Mouse (Mus musculus) 3T3-L1 (cell line): ENCODE results near the gene Mrps23.
A peak's percentile ranks its signal among the peaks of the same experiment; 100 is the strongest.

ENCODE experiments used
- DNase-seq: peaks from one replicate; pipeline ENCODE4 v3.0.0-alpha.2; 2015; ENCODE audit warnings: low read depth, low spot score

The Mrps23 gene

GRCm38 (mm10) chr11:88207697-88208096, 3.5 kb downstream of the Mrps23 start:
- DNase-seq: no peak

GRCm38 (mm10) chr11:88211824-88212582, 7.8 kb downstream of the Mrps23 start:
- DNase-seq: no peak

DNA sequence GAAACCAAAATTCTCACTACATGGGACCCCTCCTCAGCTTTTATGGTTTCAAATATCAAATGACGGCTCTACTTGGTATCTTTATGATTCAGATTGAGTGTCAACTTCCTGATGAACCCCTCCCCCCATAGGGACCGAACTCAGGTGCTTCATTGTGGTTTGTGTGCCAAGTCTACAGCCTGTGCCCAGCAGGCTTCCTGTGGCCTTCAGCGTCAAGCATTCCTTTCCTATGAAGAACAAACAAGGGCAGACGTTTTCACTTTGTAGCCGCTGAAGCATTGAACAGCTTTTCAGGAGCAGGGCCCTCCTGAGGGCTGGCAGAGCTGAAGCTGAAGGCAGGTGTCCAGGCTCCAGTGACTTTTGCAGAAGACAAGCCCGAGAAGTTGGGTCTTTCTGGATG, 9.6 kb downstream of the Mrps23 start:
- DNase-seq: no peak

DNA sequence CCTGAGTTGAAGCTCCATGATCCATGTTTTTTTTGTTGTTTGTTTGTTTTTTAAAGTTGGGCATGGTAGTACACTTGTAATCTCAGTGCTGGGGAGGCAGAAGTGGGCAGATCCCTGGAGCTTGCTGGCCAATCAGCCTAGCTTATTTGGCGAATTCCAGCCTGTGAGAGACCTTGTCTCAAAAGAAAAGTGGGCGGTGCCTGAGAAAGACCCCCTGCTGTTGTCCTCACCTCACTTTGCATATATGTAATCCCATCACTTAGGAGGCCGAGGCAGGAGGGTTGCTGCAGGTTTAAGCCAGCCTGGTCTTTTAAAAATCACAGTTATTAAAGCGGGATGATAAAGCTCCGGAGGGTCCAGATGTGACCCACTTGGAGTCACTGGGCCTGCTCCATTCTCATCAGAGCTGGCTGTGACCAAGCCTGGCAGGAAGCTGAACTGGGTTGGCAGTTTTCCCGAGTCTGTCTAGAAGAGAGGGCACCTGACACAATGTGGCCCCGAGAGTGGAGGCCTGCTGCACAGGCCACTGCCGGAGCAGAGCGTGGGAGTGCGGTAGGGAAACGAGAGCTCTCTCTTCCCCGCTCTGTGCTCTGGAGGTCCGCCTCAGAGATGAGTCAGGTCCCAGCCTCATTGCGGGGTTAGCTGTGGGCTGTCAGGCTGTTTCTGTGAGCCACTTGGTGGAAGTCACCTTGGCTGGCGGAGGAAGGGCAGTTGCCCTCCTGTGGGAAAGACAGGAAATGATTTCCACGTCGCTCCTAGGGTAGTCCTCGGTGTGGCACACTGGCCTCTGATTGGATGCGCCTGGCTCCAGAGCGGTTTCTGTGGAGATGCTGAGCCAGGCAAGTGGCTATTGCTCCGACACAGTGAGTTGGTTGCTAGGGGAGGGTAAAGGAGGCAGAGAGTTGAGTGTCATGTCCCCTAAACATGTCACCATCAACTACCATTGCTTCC, 11.0 kb downstream of the Mrps23 start:
- DNase-seq: peak; percentile 34

- peak; percentile 76 for DNase-seq
These were observed 12.1 kb downstream of the Mrps23 start for GRCm38 (mm10) chr11:88216231-88216685.

DNA sequence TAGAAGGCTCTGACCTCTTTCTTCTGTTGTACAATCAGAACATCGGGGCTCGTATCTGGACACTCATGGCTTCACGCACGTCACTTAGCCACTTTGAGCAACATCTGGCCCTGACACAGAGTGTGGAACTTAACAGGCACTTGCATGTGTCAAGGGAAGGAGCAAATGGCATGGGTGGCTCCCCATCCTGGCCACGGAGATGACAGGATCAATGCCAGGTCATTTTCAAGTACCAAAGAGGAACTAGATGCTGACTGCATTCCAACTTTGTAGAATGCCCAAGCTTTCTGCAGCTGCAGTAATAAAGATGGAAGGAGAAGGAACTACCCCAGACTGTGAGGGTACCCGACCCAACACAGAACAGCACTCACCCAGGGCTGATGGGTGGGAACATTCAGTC, 14.0 kb downstream of the Mrps23 start:
- no peak for DNase-seq

- DNase-seq: no peak
These were observed 14.4 kb downstream of the Mrps23 start for GRCm38 (mm10) chr11:88218586-88218985.

DNA sequence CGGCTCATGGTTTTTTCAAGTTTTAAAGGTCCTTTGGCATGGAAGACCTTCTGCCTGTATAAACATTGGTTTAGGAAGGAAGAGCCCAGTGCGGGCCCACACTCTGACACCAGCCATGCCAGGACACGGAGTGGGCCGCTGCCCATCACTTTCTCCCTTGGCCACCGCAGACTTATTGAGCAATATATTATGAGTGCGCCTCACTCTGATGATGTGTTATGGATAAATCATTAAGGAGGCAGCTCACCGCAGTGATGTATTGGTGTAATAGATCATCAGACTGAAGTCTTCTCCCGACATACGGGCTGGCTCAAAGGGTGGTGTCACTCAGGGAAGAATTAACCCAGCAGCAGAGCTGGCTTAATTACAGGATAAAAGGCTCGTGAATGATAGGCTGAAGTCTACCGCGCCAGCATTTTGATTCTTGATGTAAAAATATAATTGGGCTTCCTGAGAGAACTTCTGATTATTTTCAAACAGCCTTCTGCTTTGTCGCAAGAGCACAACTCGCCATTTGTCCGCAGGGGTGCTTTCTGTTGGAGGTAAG, 17.8 kb downstream of the Mrps23 start:
- DNase-seq: no peak

DNA sequence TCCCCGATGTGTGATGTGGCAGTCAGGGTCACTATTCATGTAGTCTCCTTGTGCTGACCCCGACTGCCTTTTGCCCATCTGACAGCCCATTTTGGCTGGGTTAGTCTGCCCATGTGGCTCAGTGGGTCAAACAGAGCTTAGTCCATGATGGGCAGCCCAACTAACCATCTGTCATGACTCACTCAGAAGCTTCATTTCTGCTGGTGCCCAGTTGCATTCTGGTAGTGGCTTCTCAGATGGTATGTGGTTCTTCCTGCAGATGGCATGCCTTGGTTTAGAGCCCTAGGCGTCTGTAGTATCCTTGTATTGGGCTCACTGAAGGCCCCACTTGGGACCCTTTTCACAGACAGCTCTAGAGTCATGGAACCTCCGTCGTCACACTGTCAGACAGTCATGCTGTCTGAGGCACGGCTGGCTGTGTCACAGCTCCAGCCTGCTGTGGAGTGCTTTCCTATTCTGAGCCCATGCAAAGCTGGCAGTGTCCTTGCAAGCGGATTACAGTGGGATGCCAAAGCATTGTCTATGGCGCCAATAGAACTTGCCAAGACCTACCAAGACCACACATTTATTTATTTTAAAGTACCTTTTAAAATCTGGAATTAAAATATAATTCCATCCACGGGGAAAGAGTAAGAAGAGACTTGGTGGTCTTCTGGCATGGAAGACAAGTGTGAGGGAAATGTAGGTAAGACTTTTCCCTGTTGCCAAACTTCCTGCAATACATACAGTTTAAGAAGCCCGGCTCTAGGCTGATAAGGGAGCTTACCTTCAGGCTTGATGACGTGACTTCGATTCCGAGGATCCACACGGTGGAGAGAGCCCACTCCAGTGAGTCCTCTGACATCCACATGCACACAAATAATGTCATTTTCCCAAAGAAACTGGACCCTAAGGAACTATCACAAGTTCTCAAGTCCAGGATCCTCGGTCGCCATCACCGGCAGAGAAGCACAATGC, 23.1 kb downstream of the Mrps23 start:
- no peak for DNase-seq

DNA sequence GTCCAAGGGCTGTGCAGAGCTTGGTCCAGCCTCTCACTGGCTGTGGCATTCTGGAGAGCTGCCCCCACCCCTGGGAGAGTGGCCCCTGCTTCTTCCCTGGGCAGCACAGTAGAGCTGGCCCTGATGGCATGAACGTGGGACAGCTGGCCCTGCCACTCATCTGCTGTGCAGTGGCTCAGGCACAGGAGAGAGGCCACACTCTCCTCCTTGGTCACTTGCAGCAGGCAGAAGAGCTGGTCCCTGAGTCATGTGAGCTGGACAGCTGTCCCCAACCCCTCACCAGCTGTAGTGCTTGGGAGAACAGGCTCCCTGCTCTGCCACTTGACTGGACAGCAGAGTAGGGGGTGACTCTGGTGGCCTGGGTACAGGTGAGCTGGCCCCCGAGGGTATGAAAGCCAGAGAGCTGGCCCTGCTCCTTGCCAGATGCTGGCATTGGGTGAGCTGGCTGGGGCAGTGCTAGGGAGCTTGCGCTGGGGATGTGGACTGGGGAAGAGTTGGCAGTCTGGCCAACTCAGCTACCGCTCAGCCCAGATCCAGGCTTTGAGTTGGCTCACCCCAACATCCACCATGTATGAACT, 27.1 kb downstream of the Mrps23 start:
- no peak for DNase-seq

DNA sequence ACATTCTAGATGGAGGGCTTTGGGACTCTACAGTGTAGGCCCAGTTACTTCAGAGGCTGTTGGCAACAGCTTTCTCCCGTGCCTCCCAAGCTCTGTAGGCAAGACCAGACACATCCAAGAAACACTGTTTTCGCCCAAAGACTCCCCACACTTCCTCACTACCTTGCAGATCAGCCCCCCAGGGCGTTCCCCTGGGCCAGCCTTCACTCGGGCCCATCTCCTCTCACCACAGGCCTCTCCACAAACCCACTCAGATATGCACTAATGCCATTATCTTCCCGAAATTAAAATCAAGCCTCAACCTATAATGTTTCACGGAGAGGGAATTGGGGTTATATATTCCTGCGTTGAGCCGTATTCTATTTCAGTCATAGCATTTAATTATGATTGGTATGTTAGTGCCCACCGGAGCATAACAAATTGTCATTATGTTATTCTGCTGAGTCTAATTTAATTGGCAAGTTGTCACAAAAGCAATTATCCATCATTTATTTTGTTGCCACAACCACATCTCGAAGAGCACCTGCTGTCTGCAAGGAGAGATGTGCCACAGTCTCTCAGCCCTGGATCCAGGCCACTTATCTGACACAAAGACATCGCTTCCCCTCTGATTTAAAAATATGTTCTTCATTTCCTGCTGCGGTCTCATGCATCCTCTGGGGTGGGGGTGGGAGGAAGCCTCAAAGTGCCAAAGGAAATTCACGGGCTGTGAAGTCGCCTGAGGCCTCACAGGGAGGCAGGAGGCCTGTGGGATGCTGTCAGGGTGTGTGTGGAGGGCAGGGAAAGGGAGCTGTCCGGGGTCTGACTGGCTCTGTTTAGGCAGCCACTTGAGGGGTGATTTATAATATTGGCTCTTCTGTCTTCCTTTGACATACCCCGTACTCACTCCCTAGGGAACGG, 29.6 kb downstream of the Mrps23 start:
- DNase-seq: peak; percentile 84

GRCm38 (mm10) chr11:88234789-88235188, 30.6 kb downstream of the Mrps23 start:
- DNase-seq: no peak

DNA sequence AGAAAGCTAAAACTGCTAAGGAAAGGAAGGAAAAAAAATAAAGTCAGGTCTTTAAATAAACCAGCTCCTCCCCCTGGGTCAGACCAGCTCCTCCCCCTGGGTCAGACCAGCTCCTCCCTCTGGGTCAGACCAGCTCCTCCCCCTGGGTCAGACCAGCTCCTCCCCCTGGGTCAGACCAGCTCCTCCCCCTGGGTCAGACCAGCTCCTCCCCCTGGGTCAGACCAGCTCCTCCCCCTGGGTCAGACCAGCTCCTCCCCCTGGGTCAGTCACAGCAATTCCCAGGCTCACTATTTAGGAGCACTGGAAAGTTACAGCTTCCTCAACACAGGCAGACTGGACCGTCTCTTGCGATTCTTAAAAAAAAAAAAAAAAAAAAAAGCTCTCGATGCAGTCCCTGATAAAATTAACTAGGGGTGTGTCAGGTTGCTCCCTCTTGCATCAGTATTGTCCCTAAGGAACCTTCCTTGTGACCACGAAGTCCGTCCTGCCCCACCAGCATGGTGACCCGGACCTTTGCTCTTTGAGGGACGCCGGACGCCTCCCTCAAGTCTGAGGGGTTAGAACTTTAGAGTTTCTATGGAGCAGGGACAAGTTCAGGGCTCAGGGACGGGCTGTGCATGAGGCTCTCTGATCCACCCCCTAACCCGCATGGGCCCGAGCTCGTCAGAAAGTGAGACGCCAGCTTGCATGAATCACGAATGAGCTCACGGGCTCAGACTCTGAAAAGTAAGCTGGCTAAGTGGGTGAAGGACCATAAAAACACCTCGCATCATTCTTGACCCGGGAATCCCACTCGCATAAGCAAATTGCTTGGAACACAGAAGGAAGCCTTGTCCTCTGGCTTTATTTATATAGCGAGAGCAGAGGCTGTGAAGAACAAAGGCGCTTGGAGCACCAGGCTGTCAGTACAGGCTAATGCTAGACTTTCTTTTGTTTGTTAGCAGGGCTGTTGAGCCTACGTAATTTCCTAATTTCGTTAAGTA, 31.3 kb downstream of the Mrps23 start:
- DNase-seq: peak; percentile 90

DNA sequence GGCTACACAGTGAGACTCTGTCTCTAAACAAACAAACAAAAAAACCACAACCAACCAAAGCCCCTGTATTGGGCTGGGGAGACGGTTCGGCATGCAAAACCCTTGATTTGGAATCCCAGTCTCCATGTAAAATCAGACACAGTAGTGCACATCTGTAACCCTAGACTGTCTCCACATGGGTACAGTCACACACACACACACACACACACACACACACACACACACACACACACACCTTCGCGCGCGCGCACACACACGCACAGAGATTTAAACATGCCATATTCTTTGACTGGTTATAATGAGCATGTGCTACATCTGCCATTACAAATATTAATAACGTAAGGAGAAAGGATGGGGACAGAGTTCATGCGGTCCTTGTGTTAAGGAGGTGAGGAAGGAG, 36.1 kb downstream of the Mrps23 start:
- DNase-seq: no peak

- no peak for DNase-seq
These were observed 36.7 kb downstream of the Mrps23 start for GRCm38 (mm10) chr11:88240736-88241353.

DNA sequence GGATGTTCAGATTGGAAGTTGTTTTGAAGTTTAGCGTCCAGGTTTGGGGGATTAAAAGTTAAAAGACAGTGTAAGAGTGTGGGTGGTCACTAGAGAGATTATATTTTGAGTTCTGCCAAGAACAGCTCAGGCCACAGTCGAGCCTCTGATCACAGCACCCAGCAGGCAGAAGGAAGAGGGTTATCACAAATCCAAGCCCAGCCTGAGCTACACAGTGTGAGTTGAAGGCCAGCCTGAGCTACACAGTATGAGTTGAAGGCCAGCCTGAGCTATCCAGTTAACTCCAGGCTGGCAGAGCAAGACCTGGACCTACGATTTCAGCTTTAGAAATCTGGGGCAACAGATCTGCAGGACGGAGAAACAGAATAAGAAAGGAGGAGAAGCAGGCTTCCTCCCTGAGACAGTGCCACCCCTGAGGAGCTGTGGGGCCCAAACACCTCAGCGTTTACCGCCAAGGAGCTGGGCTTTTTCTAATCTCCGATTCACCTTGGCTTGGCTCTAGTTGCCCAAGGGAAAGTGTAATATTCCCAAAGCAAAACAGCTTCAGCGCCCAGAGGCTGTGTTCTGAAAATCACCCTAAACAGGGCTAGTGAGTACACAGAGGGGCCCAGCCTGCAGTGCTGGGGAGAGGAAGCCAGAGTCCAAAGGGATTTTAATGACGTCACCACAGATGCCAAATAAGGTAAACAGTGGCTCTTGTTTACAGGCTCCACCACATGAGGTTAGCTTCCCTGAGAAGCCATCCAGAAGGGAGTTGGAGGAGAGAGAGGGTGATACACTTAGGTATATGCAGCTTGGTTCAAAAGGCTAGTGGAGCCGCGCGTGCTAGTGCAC, 37.5 kb downstream of the Mrps23 start:
- DNase-seq: peak; percentile 37

DNA sequence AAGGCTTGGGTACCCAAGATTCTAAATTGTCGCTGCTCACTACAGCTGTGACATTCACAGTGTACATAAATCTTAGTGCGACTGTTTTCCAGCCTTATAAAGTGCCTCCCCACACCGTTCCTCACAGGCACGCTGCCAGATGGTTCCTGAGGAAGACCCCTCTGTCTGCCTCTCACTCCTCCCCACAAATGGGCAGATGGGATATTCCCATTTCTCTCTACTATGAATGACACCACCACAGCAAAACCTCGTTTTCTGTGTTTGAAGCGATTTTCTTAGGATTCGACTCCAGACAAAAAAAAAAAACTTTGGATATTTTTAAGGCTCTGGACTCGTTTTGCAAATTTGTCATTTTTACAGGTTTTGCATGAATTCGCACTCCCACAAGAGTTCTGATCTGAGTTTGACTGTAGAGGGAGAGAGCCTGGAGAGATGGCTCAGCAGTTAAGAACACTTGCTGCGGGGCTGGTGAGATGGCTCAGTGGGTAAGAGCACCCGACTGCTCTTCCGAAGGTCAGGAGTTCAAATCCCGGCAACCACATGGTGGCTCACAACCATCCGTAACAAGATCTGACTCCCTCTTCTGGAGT, 41.5 kb downstream of the Mrps23 start:
- no peak for DNase-seq
